Mouse (Mus musculus): ENCODE measurements at regions not wholly inside any gene's neighbourhood (a gene's known extent, or its start where the extent isn't known, plus 50 kb on each side); places are given as distances from the start of the nearest gene placed in this dataset.

DNA sequence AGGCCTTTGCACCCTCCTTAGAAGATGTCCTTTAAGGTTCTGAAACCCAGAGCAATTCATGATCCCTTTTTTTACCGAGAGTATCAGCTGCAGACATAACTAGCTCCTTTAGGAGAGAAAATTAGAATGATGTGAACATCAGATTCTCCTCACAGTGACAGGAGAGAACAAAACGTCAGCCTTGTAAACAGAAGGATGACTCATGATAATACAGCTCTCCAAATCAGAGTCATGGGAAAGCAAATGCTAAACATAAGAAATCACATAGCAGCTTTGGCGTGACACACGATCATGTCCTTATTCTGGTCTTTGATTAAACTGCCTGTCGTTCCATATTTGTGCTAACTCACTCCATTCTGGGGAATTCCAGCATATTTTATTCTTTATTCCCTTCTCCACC is 82.4 kb upstream of the Ccdc54 start:
- TF ChIP-seq MYB (IDR thresholded peaks at IDR 0.05; ENCODE audit: low read depth, low read length) (no peak), SIN3A (IDR thresholded peaks at IDR 0.05; ENCODE audit: low read length) (no peak), MAX (IDR thresholded peaks at IDR 0.05; ENCODE audit: low read length) (no peak), CTCF (IDR thresholded peaks at IDR 0.05 in 2 of 3, conservative IDR thresholded peaks at IDR 0.05 in 1 of 3; ENCODE audit: control insufficient read depth in 1 of 3, insufficient read depth in 1 of 3, low read depth in 2 of 3, low read length in 3 of 3, poor library complexity in 1 of 3, severe bottlenecking in 1 of 3) (no peak), ZMIZ1 (IDR thresholded peaks at IDR 0.05; ENCODE audit: low read depth, low read length) (no peak), POLR2AphosphoS2 (IDR thresholded peaks at IDR 0.05; ENCODE audit: low read length) (no peak), MAFK (IDR thresholded peaks at IDR 0.05; ENCODE audit: borderline replicate concordance, low read depth, low read length) (no peak), USF2 (IDR thresholded peaks at IDR 0.05; ENCODE audit: borderline replicate concordance in 1 of 2, insufficient read depth in 1 of 2, low read depth in 1 of 2, low read length in 2 of 2) (no peak), POLR2A (IDR thresholded peaks at IDR 0.05; ENCODE audit: control insufficient read depth in 1 of 2, insufficient read depth in 1 of 2, low read depth in 1 of 2, low read length in 2 of 2, poor library complexity in 1 of 2) (no peak), NRF1 (IDR thresholded peaks at IDR 0.05; ENCODE audit: insufficient read depth, low read depth, low read length, poor library complexity, severe bottlenecking) (no peak), CHD2 (IDR thresholded peaks at IDR 0.05; ENCODE audit: low read length) (no peak), EP300 (IDR thresholded peaks at IDR 0.05; ENCODE audit: low read depth in 1 of 2, low read length in 2 of 2) (no peak), POLR2AphosphoS5 (IDR thresholded peaks at IDR 0.05; ENCODE audit: borderline replicate concordance, low read depth, low read length) (no peak), SMC3 (IDR thresholded peaks at IDR 0.05; ENCODE audit: low read depth, low read length) (no peak)

Data from MEL (cell line).